ENCODE assay signal across 15 mouse cellular contexts in genomic region chr7:19818440-19818839, GRCm38 (mm10). TPM values are rescaled to one million over a fixed set of nuclear protein-coding genes. Genes with fewer than 3 reads are reported as not detected.
A peak's percentile ranks its signal among the peaks of the same experiment; 100 is the strongest.
DNase-seq lines count a peak whose midpoint lies in the region; ATAC-seq and TF ChIP-seq lines count a peak whose summit lies in the region.
"Had no signal": no experiment of that assay in that cellular context is flagged by ENCODE, and none has a peak within 500 bp of the region (broad histone marks: within the 10 kb centered on the region; RNA-seq: fewer than 3 reads in every experiment).

No protein-coding gene starts in this region.

- no peak; the same call in 1 of the 2 replicates for ATAC-seq in lung, embryonic 16.5 days (ENCODE audit: low read depth)
- no peak for ATAC-seq in heart, embryonic 12.5 days (ENCODE audit: insufficient number of reproducible peaks, low FRiP score)
- no peak for ATAC-seq in midbrain, postnatal 0 days (ENCODE audit: low FRiP score)
- ATAC-seq: forebrain, embryonic 15.5 days had no signal

- H3K4me3 ChIP-seq in lung, embryonic 16.5 days (ENCODE audit: low read length), result no peak overlapping the region
- H3K4me3 ChIP-seq in heart, embryonic 12.5 days, result no peak overlapping the region
- no peak overlapping the region for H3K4me3 ChIP-seq in midbrain, postnatal 0 days (ENCODE audit: low read depth, low read length)
- H3K4me3 ChIP-seq: forebrain, embryonic 15.5 days; limb, embryonic 12.5 days; midbrain, embryonic 13.5 days had no signal

- H3K27ac ChIP-seq in lung, embryonic 16.5 days (ENCODE audit: low read length), result peak overlapping the region; percentile 77; the same call in 1 of the 2 replicates
- no peak overlapping the region for H3K27ac ChIP-seq in heart, embryonic 12.5 days (ENCODE audit: poor library complexity, severe bottlenecking)
- no peak overlapping the region for H3K27ac ChIP-seq in midbrain, postnatal 0 days (ENCODE audit: low read depth, low read length)
- H3K27ac ChIP-seq: forebrain, embryonic 15.5 days had no signal

- peaks cover 5% of the 10 kb centered on the region for H3K27me3 ChIP-seq in lung, embryonic 16.5 days (ENCODE audit: control insufficient read depth, insufficient read depth, low read depth, low read length)
- H3K27me3 ChIP-seq in heart, embryonic 12.5 days (replicated peaks), result peaks cover 36% of the 10 kb centered on the region
- H3K27me3 ChIP-seq in midbrain, postnatal 0 days (ENCODE audit: insufficient read depth, low read length), result peaks cover 18% of the 10 kb centered on the region

- no peaks in the 10 kb centered on the region for H3K36me3 ChIP-seq in lung, embryonic 16.5 days (ENCODE audit: control insufficient read depth, insufficient read depth, low read length)
- no peaks in the 10 kb centered on the region for H3K36me3 ChIP-seq in heart, embryonic 12.5 days
- no peaks in the 10 kb centered on the region for H3K36me3 ChIP-seq in midbrain, postnatal 0 days (ENCODE audit: insufficient read depth, low read length)
- H3K36me3 ChIP-seq: forebrain, embryonic 15.5 days; limb, embryonic 12.5 days; midbrain, embryonic 13.5 days had no signal

- no peak for TF ChIP-seq CTCF in midbrain, postnatal 0 days (IDR thresholded peaks at IDR 0.05)

- DNase-seq in urinary bladder, postnatal 14 days (ENCODE audit: low spot score), result peak; percentile 57
- no peak for DNase-seq in urinary bladder, postnatal 25 days (ENCODE audit: low spot score)
- peak; percentile 37 for DNase-seq in adrenal gland, postnatal 25 days
- DNase-seq in midbrain, postnatal 0 days (ENCODE audit: low spot score), result no peak
- no peak for DNase-seq in cerebellum, adult 11-12 months
- DNase-seq in right cerebral cortex, postnatal 36 days (ENCODE audit: low spot score in 2 of 2), result no peak
- DNase-seq: heart, postnatal 14 days had no signal

- H3K9ac ChIP-seq in lung, embryonic 16.5 days (ENCODE audit: low read length), result no peak overlapping the region
- no peak overlapping the region for H3K9ac ChIP-seq in heart, embryonic 12.5 days
- H3K9ac ChIP-seq in midbrain, postnatal 0 days (replicated peaks; ENCODE audit: low read length, poor library complexity, severe bottlenecking), result no peak overlapping the region
- H3K9ac ChIP-seq: forebrain, embryonic 15.5 days; midbrain, embryonic 13.5 days had no signal

- 60% methylated on average over 5 of the region's 5 CpGs for WGBS in lung, embryonic 16.5 days
- 83% methylated on average over 5 of the region's 5 CpGs for WGBS in heart, embryonic 12.5 days
- 89% methylated on average over 5 of the region's 5 CpGs for WGBS in midbrain, postnatal 0 days

- no peak overlapping the region for H3K4me2 ChIP-seq in lung, embryonic 16.5 days (ENCODE audit: low read depth, low read length)
- no peak overlapping the region for H3K4me2 ChIP-seq in heart, embryonic 12.5 days
- H3K4me2 ChIP-seq in midbrain, postnatal 0 days (ENCODE audit: low read depth, low read length, poor library complexity, severe bottlenecking), result no peak overlapping the region
- H3K4me2 ChIP-seq: forebrain, embryonic 15.5 days had no signal

- H3K4me1 ChIP-seq in lung, embryonic 16.5 days (replicated peaks; ENCODE audit: control insufficient read depth, insufficient read depth, low read length), result peaks cover 29% of the 10 kb centered on the region
- H3K4me1 ChIP-seq in heart, embryonic 12.5 days (replicated peaks), result peaks cover 26% of the 10 kb centered on the region
- peaks cover 6% of the 10 kb centered on the region; the same call in 1 of the 2 replicates for H3K4me1 ChIP-seq in midbrain, postnatal 0 days (ENCODE audit: insufficient read depth, low read length)

- H3K9me3 ChIP-seq in lung, embryonic 16.5 days (ENCODE audit: control insufficient read depth, low read length), result no peaks in the 10 kb centered on the region
- peaks cover 5% of the 10 kb centered on the region for H3K9me3 ChIP-seq in heart, embryonic 12.5 days (replicated peaks)
- H3K9me3 ChIP-seq in midbrain, postnatal 0 days (ENCODE audit: low read length), result no peaks in the 10 kb centered on the region
- H3K9me3 ChIP-seq: midbrain, embryonic 13.5 days had no signal

RNA-seq across cellular contexts. Expression of gene Bcl3, which starts 4.1 kb away (rescaled TPM):
- 26.5 and 34.5 TPM in 2 replicates for total RNA-seq in adrenal gland, postnatal 25 days (2021)
- 5.4 and 5.7 TPM in 2 replicates for polyA plus RNA-seq in lung, embryonic 16.5 days (2015; fragmentation: Nextera tagmentation; extraction: Ambion mirVana)
- 1.4 and 1.7 TPM in 2 replicates for polyA plus RNA-seq in heart, embryonic 12.5 days (2016; fragmentation: Nextera tagmentation; extraction: Ambion mirVana)
- total RNA-seq in midbrain, postnatal 0 days (2014; rRNA removed), result 0.55 and 0.66 TPM in 2 replicates
- polyA plus RNA-seq in midbrain, postnatal 0 days (2015; fragmentation: Nextera tagmentation; extraction: Ambion mirVana), result 0.93 and 1.3 TPM in 2 replicates

RNA-seq across cellular contexts. Expression of gene Cblc, which starts 21.8 kb away (rescaled TPM):
- total RNA-seq in adrenal gland, postnatal 25 days (2021), result 0.55 TPM in 1 of 2 replicates, not detected in the other
- polyA plus RNA-seq in lung, embryonic 16.5 days (2015; fragmentation: Nextera tagmentation; extraction: Ambion mirVana), result 17.8 and 18.8 TPM in 2 replicates
- polyA plus RNA-seq in heart, embryonic 12.5 days (2016; fragmentation: Nextera tagmentation; extraction: Ambion mirVana), result 0.27 TPM in 1 of 2 replicates, not detected in the other
- total RNA-seq in midbrain, postnatal 0 days (2014; rRNA removed), result 0.71 and 1.8 TPM in 2 replicates
- 0.70 and 1.2 TPM in 2 replicates for polyA plus RNA-seq in midbrain, postnatal 0 days (2015; fragmentation: Nextera tagmentation; extraction: Ambion mirVana)
- total RNA-seq: heart, postnatal 14 days; layer of hippocampus, adult 8-10 months had no signal
- polyA plus RNA-seq: forebrain, embryonic 15.5 days had no signal

RNA-seq across cellular contexts. Expression of gene Gm19345, which starts 33.4 kb away (rescaled TPM):
- total RNA-seq in adrenal gland, postnatal 25 days (2021), result 0.55 and 1.6 TPM in 2 replicates
- 0.15 TPM in 1 of 2 replicates, not detected in the other for polyA plus RNA-seq in lung, embryonic 16.5 days (2015; fragmentation: Nextera tagmentation; extraction: Ambion mirVana)
- not detected in 2 replicates for polyA plus RNA-seq in heart, embryonic 12.5 days (2016; fragmentation: Nextera tagmentation; extraction: Ambion mirVana)
- total RNA-seq in midbrain, postnatal 0 days (2014; rRNA removed), result 31.6 and 44.4 TPM in 2 replicates
- polyA plus RNA-seq in midbrain, postnatal 0 days (2015; fragmentation: Nextera tagmentation; extraction: Ambion mirVana), result 21.6 and 25.8 TPM in 2 replicates
- total RNA-seq: gastrocnemius, postnatal 4 days; heart, postnatal 14 days had no signal

RNA-seq across cellular contexts. Expression of gene Ceacam16, which starts 42.7 kb away (rescaled TPM):
- total RNA-seq in adrenal gland, postnatal 25 days (2021), result not detected in 2 replicates
- not detected in 2 replicates for polyA plus RNA-seq in lung, embryonic 16.5 days (2015; fragmentation: Nextera tagmentation; extraction: Ambion mirVana)
- polyA plus RNA-seq in heart, embryonic 12.5 days (2016; fragmentation: Nextera tagmentation; extraction: Ambion mirVana), result not detected in 2 replicates
- not detected in 2 replicates for total RNA-seq in midbrain, postnatal 0 days (2014; rRNA removed)
- polyA plus RNA-seq in midbrain, postnatal 0 days (2015; fragmentation: Nextera tagmentation; extraction: Ambion mirVana), result 0.90 and 1.5 TPM in 2 replicates
- total RNA-seq: gastrocnemius, postnatal 4 days; layer of hippocampus, adult 8-10 months had no signal
- polyA plus RNA-seq: intestine, embryonic 14.5 days; limb, embryonic 12.5 days had no signal

RNA-seq across cellular contexts. Expression of gene Bcam, which starts 47.6 kb away (rescaled TPM):
- 37.2 TPM in 2 replicates for total RNA-seq in adrenal gland, postnatal 25 days (2021)
- polyA plus RNA-seq in lung, embryonic 16.5 days (2015; fragmentation: Nextera tagmentation; extraction: Ambion mirVana), result 347 and 379 TPM in 2 replicates
- polyA plus RNA-seq in heart, embryonic 12.5 days (2016; fragmentation: Nextera tagmentation; extraction: Ambion mirVana), result 232 and 245 TPM in 2 replicates
- 32.6 and 33.5 TPM in 2 replicates for total RNA-seq in midbrain, postnatal 0 days (2014; rRNA removed)
- polyA plus RNA-seq in midbrain, postnatal 0 days (2015; fragmentation: Nextera tagmentation; extraction: Ambion mirVana), result 18.7 and 22.0 TPM in 2 replicates

Comparison
In these comparisons a context has a peak if more than half of its experiments do, and no peak if none do; other contexts are left out.
1. DNase-seq: peak in urinary bladder, postnatal 14 days (single experiment) and adrenal gland, postnatal 25 days (single experiment); none in urinary bladder, postnatal 25 days (single experiment), midbrain, postnatal 0 days (single experiment), cerebellum, adult 11-12 months (single experiment) and right cerebral cortex, postnatal 36 days (0 of 2).
2. RNA of gene Gm19345, which starts 33.4 kb away (polyA plus RNA-seq): 21.6 to 25.8 TPM in midbrain, postnatal 0 days; 0.15 TPM in lung, embryonic 16.5 days and not detected in heart, embryonic 12.5 days; every median in the first group is over 10 times any median in the second.